In the genomic region with DNA sequence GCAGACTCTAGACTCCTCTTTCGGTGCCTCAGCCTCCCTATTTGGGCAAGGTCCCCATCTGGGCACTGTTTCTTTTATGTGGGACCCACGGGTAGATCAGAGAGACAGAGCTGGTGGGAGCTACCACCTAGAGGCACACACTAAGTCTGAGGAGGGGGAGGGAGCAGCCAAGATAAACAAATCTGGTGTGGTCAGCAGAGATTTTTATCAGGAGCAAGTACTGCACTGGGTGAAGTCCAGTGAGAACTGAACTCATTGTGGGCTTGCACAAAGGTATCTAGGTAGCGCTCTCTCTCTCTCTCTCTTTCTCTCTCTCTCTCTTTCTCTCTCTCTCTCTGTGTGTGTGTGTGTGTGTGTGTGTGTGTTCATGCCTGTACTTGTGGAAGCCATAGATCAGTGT, we compare ENCODE assay signal across 21 mouse cellular contexts. TPM values are rescaled to one million over a fixed set of nuclear protein-coding genes. Genes with fewer than 3 reads are reported as not detected.
"Had no signal": no experiment of that assay in that cellular context is flagged by ENCODE, and none has a peak within 500 bp of the region (broad histone marks: within the 10 kb centered on the region; RNA-seq: fewer than 3 reads in every experiment).

No protein-coding gene starts in this region.

- H3K36me3 ChIP-seq: intestine, embryonic 15.5 days; kidney, embryonic 15.5 days; midbrain, embryonic 12.5 days; midbrain, embryonic 15.5 days; neural tube, embryonic 12.5 days; neural tube, embryonic 15.5 days; stomach, embryonic 15.5 days had no signal

- H3K27ac ChIP-seq: intestine, embryonic 15.5 days; kidney, embryonic 15.5 days; left cerebral cortex, adult 2 months; midbrain, embryonic 12.5 days; midbrain, embryonic 15.5 days; neural tube, embryonic 12.5 days; neural tube, embryonic 15.5 days; stomach, embryonic 15.5 days had no signal

- H3K9me3 ChIP-seq: intestine, embryonic 15.5 days; kidney, embryonic 15.5 days; midbrain, embryonic 12.5 days; midbrain, embryonic 15.5 days; neural tube, embryonic 12.5 days; neural tube, embryonic 15.5 days; stomach, embryonic 15.5 days had no signal

- H3K4me2 ChIP-seq: intestine, embryonic 15.5 days; kidney, embryonic 15.5 days; midbrain, embryonic 12.5 days; midbrain, embryonic 15.5 days; neural tube, embryonic 12.5 days; neural tube, embryonic 15.5 days; stomach, embryonic 15.5 days had no signal

- H3K9ac ChIP-seq: intestine, embryonic 15.5 days; kidney, embryonic 15.5 days; midbrain, embryonic 12.5 days; midbrain, embryonic 15.5 days; neural tube, embryonic 12.5 days; neural tube, embryonic 15.5 days; stomach, embryonic 15.5 days had no signal

- H3K4me3 ChIP-seq: intestine, embryonic 15.5 days; kidney, embryonic 15.5 days; left cerebral cortex, adult 2 months; midbrain, embryonic 12.5 days; midbrain, embryonic 15.5 days; neural tube, embryonic 12.5 days; neural tube, embryonic 15.5 days; stomach, embryonic 15.5 days had no signal

- ATAC-seq: intestine, embryonic 15.5 days; midbrain, embryonic 15.5 days had no signal

- H3K4me1 ChIP-seq: intestine, embryonic 15.5 days; kidney, embryonic 15.5 days; neural tube, embryonic 12.5 days; stomach, embryonic 15.5 days had no signal

- H3K27me3 ChIP-seq: intestine, embryonic 15.5 days; kidney, embryonic 15.5 days; midbrain, embryonic 15.5 days; neural tube, embryonic 12.5 days; neural tube, embryonic 15.5 days had no signal

- DNase-seq: kidney, adult 11 months; kidney, adult 8-10 months; kidney, postnatal 10 days; kidney, postnatal 36 days; layer of hippocampus, postnatal 36 days; lung, adult 2 months; lung, postnatal 14 days; lung, postnatal 4 days; right cerebral cortex, adult 18-20 months; right cerebral cortex, postnatal 14 days; right cerebral cortex, postnatal 4 days; thymus, postnatal 25 days had no signal

RNA-seq across cellular contexts. Expression of a gene that starts 5.9 kb away (rescaled TPM):
- total RNA-seq: megakaryocyte progenitor cell, adult 5-6 weeks had no signal
